Mouse (Mus musculus): ENCODE measurements at regions not wholly inside any gene's neighbourhood (a gene's known extent, or its start where the extent isn't known, plus 50 kb on each side); places are given as distances from the start of the nearest gene placed in this dataset.

DNA sequence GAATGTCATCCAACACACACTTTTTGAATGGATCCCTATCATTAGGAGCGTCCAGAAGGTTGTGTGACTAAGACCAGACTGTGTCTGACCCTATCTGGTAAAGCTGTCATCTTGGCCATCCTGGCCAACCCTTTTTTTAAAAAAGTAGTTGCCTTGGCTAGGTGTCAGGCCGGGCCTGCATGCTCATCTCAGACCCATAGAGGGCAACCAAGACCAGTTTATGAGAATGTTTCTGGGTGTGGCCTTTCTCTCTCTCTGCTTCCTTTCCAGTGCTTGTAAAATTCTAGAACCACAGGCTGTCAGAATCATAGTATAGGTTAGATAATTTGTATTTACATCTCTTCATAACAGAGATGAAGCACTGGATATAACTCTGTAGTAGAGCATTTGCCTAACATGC lies 62.8 kb upstream of the Las1l start:
- peak; percentile 68 to 80 for DNase-seq

DNA sequence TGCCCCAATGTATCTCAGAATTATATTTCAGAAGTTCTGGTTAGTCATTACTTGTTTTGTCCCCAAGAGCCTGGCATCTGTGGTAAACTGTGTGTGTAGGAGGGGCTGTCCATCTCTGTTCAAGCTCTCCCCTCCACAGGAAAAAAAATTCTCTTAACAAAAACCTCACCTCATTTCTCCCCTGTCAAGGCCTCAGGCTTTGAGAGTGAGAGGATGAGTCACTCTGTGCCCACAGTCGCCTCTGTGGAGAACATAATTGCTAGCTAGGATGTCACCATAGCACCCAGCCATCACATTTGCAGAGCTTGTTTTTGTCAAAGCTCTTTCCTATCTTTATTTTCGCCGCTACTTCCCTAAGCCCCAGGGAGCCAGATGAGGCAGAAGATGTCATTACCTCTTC lies 63.6 kb upstream of the Las1l start:
- no peak for DNase-seq

DNA sequence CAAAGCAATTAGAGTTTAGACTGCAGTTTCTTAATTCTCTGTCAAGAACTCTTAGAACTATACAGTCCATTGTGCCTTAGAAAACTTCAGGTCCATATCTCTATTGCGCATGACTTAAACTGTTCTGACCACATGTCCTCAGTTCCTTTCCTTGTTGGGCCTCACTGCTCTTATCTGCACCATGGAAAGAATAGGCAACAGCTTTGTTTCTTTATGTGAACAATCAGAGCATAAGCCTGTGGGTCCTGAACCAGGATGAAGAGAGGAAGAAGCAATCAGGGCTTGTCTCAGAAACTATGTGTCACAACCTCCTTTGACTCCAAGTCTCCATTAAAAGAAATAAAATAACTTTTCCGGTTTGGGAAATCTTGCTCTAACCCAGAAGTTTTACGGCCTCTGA lies 68.6 kb upstream of the Las1l start:
- no peak for DNase-seq

DNA sequence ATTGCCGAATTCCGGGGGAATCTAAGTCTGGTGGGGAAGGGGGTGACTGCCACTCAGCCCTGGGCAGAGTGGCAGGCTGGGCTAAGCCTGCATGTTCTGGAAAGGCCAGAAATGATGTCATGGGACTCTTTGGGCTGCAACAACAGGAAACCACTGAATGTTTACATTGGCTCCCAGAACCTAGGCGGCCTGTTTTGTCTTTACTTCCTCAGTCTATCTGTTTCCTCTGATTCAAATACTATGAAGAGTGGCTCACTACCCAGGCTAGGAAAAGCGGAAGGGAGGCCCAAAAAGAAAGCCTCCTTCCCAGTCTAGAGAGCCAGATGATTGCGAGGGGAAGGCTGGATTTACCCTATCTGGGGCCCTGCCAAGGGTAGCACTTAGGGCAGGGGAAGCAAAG lies 69.1 kb upstream of the Las1l start:
- DNase-seq = peak; percentile 52 to 65

- DNase-seq = peak in 1 of 2 experiments; percentile 58
Observed at GRCm38 (mm10) chrX:96031591-96031990, 64.3 kb upstream of the Msn start.

DNA sequence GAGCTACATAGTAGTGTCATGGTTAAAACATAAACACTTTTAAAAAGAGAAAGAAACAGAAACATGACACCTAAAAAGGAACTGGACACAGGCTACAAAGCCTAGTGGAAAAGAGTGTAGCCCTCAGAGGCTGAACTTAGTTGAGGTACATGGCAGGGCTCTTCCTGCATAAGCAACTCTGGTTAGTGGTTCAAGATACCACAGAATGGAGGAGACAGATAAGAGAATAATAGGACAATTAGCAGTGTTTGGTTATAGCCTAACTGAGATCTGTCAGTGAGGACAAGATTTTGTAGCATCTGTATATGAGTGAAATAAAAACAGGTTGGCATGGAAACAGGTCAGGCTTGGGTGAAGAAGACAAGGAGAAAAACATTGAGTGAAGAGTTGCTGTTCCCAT lies 60.5 kb upstream of the Msn start:
- DNase-seq = no peak

DNA sequence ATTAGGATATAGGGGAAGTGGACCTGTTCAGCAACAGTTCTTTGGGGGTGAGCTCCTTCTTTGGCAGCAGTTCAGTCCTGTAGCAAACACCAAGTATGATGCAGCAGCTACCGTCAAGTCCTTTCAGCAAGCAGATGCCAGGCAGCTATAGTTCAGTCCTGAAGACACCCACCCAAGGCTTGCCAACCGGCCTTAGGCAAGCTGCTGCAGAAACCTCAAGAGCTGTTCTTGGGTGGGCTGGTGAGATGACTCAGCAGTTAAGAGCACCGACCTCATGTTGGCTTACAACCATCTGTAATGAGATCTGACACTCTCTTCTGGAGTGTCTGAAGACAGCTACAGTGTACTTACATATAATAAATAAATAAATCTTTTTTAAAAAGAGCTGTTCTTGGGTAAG lies 53.6 kb upstream of the Msn start:
- DNase-seq = no peak
